Mouse (Mus musculus): ENCODE data around the gene Sord. TPM values are rescaled to one million over a fixed set of nuclear protein-coding genes. Genes with fewer than 3 reads are reported as not detected.

The Sord gene
- polyA plus RNA-seq, 1 experiment from 2014 or later, result 27.1 TPM

GRCm38 (mm10) chr2:122233341-122233740 is 1.2 kb upstream of the Sord start:
- H3K27me3 ChIP-seq (replicated peaks; ENCODE audit: control insufficient read depth, insufficient read depth, low read length), result no peaks in the 10 kb centered on the region
- H3K4me2 ChIP-seq (ENCODE audit: low read depth, low read length), result peak overlapping the region; percentile 90
- H3K9me3 ChIP-seq (ENCODE audit: control insufficient read depth, low read length), result no peaks in the 10 kb centered on the region
- no peak overlapping the region for H3K9ac ChIP-seq (ENCODE audit: low read depth, low read length)
- ATAC-seq (ENCODE audit: low read depth) (no peak), DNase-seq (ENCODE audit: low spot score) (no peak)
- H3K4me1 ChIP-seq (ENCODE audit: control insufficient read depth, insufficient read depth, low read length), result peaks cover 7% of the 10 kb centered on the region
- no peaks in the 10 kb centered on the region for H3K36me3 ChIP-seq (ENCODE audit: control insufficient read depth, insufficient read depth, low read length)
- WGBS, result 53% methylated on average over 5 of the region's 5 CpGs
- no peak overlapping the region for H3K4me3 ChIP-seq (ENCODE audit: low read depth, low read length)
- no peak overlapping the region for H3K27ac ChIP-seq (replicated peaks; ENCODE audit: low read depth, low read length)

GRCm38 (mm10) chr2:122233759-122234557 is 591 bp upstream of the Sord start:
- peak overlapping the region; percentile 90 for H3K4me2 ChIP-seq (ENCODE audit: low read depth, low read length)
- WGBS, result 6% methylated on average over 26 of the region's 26 CpGs
- no peaks in the 10 kb centered on the region for H3K36me3 ChIP-seq (ENCODE audit: control insufficient read depth, insufficient read depth, low read length)
- DNase-seq (ENCODE audit: low spot score) (peak; percentile 88), ATAC-seq (ENCODE audit: low read depth) (peak; percentile 34)
- no peaks in the 10 kb centered on the region for H3K27me3 ChIP-seq (replicated peaks; ENCODE audit: control insufficient read depth, insufficient read depth, low read length)
- H3K9ac ChIP-seq (ENCODE audit: low read depth, low read length), result peak overlapping the region; percentile 64
- peaks cover 7% of the 10 kb centered on the region for H3K4me1 ChIP-seq (ENCODE audit: control insufficient read depth, insufficient read depth, low read length)
- H3K4me3 ChIP-seq (ENCODE audit: low read depth, low read length), result peak overlapping the region; percentile 61
- H3K27ac ChIP-seq (replicated peaks; ENCODE audit: low read depth, low read length), result peak overlapping the region; percentile 23
- no peaks in the 10 kb centered on the region for H3K9me3 ChIP-seq (ENCODE audit: control insufficient read depth, low read length)

- Histone ChIP-seq H3K4me1 (ENCODE audit: control insufficient read depth, insufficient read depth, low read length) (peaks cover 7% of the 10 kb centered on the region), H3K4me3 (ENCODE audit: low read depth, low read length) (peak overlapping the region; percentile 61), H3K4me2 (ENCODE audit: low read depth, low read length) (peak overlapping the region; percentile 90), H3K27ac (replicated peaks; ENCODE audit: low read depth, low read length) (no peak overlapping the region), H3K9me3 (ENCODE audit: control insufficient read depth, low read length) (no peaks in the 10 kb centered on the region), H3K27me3 (replicated peaks; ENCODE audit: control insufficient read depth, insufficient read depth, low read length) (no peaks in the 10 kb centered on the region), H3K36me3 (ENCODE audit: control insufficient read depth, insufficient read depth, low read length) (no peaks in the 10 kb centered on the region), H3K9ac (ENCODE audit: low read depth, low read length) (no peak overlapping the region; the same call in 1 of the 2 replicates)
- 79% methylated on average over 2 of the region's 2 CpGs for WGBS
- no peak for DNase-seq (ENCODE audit: low spot score)
- ATAC-seq (ENCODE audit: low read depth), result no peak
Observed at GRCm38 (mm10) chr2:122235425-122235824, 876 bp downstream of the Sord start.

GRCm38 (mm10) chr2:122236321-122236720 is 1.8 kb downstream of the Sord start:
- Histone ChIP-seq H3K36me3 (ENCODE audit: control insufficient read depth, insufficient read depth, low read length) (no peaks in the 10 kb centered on the region), H3K27ac (replicated peaks; ENCODE audit: low read depth, low read length) (no peak overlapping the region), H3K4me2 (ENCODE audit: low read depth, low read length) (no peak overlapping the region), H3K4me1 (ENCODE audit: control insufficient read depth, insufficient read depth, low read length) (peaks cover 7% of the 10 kb centered on the region), H3K27me3 (replicated peaks; ENCODE audit: control insufficient read depth, insufficient read depth, low read length) (no peaks in the 10 kb centered on the region), H3K4me3 (ENCODE audit: low read depth, low read length) (no peak overlapping the region), H3K9me3 (ENCODE audit: control insufficient read depth, low read length) (no peaks in the 10 kb centered on the region), H3K9ac (ENCODE audit: low read depth, low read length) (no peak overlapping the region)
- DNase-seq (ENCODE audit: low spot score) (peak; percentile 22), ATAC-seq (ENCODE audit: low read depth) (no peak)

GRCm38 (mm10) chr2:122237891-122238470 is 3.4 kb downstream of the Sord start:
- no peaks in the 10 kb centered on the region for H3K9me3 ChIP-seq (ENCODE audit: control insufficient read depth, low read length)
- no peak overlapping the region for H3K9ac ChIP-seq (ENCODE audit: low read depth, low read length)
- WGBS, result 91% methylated on average over 2 of the region's 2 CpGs
- ATAC-seq (ENCODE audit: low read depth) (no peak), DNase-seq (ENCODE audit: low spot score) (no peak)
- H3K4me3 ChIP-seq (ENCODE audit: low read depth, low read length), result no peak overlapping the region
- H3K4me1 ChIP-seq (ENCODE audit: control insufficient read depth, insufficient read depth, low read length), result peaks cover 7% of the 10 kb centered on the region
- H3K27ac ChIP-seq (replicated peaks; ENCODE audit: low read depth, low read length), result no peak overlapping the region
- H3K27me3 ChIP-seq (replicated peaks; ENCODE audit: control insufficient read depth, insufficient read depth, low read length), result no peaks in the 10 kb centered on the region
- H3K36me3 ChIP-seq (ENCODE audit: control insufficient read depth, insufficient read depth, low read length), result no peaks in the 10 kb centered on the region
- no peak overlapping the region for H3K4me2 ChIP-seq (ENCODE audit: low read depth, low read length)

- no peaks in the 10 kb centered on the region for H3K36me3 ChIP-seq (ENCODE audit: control insufficient read depth, insufficient read depth, low read length)
- H3K27me3 ChIP-seq (replicated peaks; ENCODE audit: control insufficient read depth, insufficient read depth, low read length), result no peaks in the 10 kb centered on the region
- no peak overlapping the region for H3K4me2 ChIP-seq (ENCODE audit: low read depth, low read length)
- ATAC-seq (ENCODE audit: low read depth) (no peak), DNase-seq (ENCODE audit: low spot score) (no peak)
- H3K9ac ChIP-seq (ENCODE audit: low read depth, low read length), result no peak overlapping the region
- no peak overlapping the region for H3K27ac ChIP-seq (replicated peaks; ENCODE audit: low read depth, low read length)
- no peak overlapping the region for H3K4me3 ChIP-seq (ENCODE audit: low read depth, low read length)
- H3K4me1 ChIP-seq (ENCODE audit: control insufficient read depth, insufficient read depth, low read length), result no peaks in the 10 kb centered on the region
- H3K9me3 ChIP-seq (ENCODE audit: control insufficient read depth, low read length), result no peaks in the 10 kb centered on the region
Observed at GRCm38 (mm10) chr2:122240735-122241134, 6.2 kb downstream of the Sord start.

GRCm38 (mm10) chr2:122241226-122241625 is 6.7 kb downstream of the Sord start:
- H3K4me1 ChIP-seq (ENCODE audit: control insufficient read depth, insufficient read depth, low read length), result no peaks in the 10 kb centered on the region
- no peaks in the 10 kb centered on the region for H3K27me3 ChIP-seq (replicated peaks; ENCODE audit: control insufficient read depth, insufficient read depth, low read length)
- no peaks in the 10 kb centered on the region for H3K36me3 ChIP-seq (ENCODE audit: control insufficient read depth, insufficient read depth, low read length)
- DNase-seq (ENCODE audit: low spot score), result no peak
- no peak overlapping the region for H3K4me3 ChIP-seq (ENCODE audit: low read depth, low read length)
- ATAC-seq (ENCODE audit: low read depth), result no peak
- no peak overlapping the region for H3K4me2 ChIP-seq (ENCODE audit: low read depth, low read length)
- H3K27ac ChIP-seq (replicated peaks; ENCODE audit: low read depth, low read length), result no peak overlapping the region
- no peaks in the 10 kb centered on the region for H3K9me3 ChIP-seq (ENCODE audit: control insufficient read depth, low read length)
- H3K9ac ChIP-seq (ENCODE audit: low read depth, low read length), result no peak overlapping the region
- 87% methylated on average over 4 of the region's 4 CpGs for WGBS

- ATAC-seq (ENCODE audit: low read depth), result no peak
- Histone ChIP-seq H3K4me2 (ENCODE audit: low read depth, low read length) (no peak overlapping the region), H3K27me3 (replicated peaks; ENCODE audit: control insufficient read depth, insufficient read depth, low read length) (no peaks in the 10 kb centered on the region), H3K9ac (ENCODE audit: low read depth, low read length) (no peak overlapping the region), H3K36me3 (ENCODE audit: control insufficient read depth, insufficient read depth, low read length) (no peaks in the 10 kb centered on the region), H3K4me1 (ENCODE audit: control insufficient read depth, insufficient read depth, low read length) (no peaks in the 10 kb centered on the region), H3K9me3 (ENCODE audit: control insufficient read depth, low read length) (no peaks in the 10 kb centered on the region), H3K27ac (replicated peaks; ENCODE audit: low read depth, low read length) (no peak overlapping the region), H3K4me3 (ENCODE audit: low read depth, low read length) (no peak overlapping the region)
- 58% methylated on average over 6 of the region's 6 CpGs for WGBS
- DNase-seq (ENCODE audit: low spot score), result no peak
Observed at GRCm38 (mm10) chr2:122241935-122242334, 7.4 kb downstream of the Sord start.

GRCm38 (mm10) chr2:122243671-122244131 is 9.2 kb downstream of the Sord start:
- ATAC-seq (ENCODE audit: low read depth) (peak; percentile 71), DNase-seq (ENCODE audit: low spot score) (peak; percentile 77)
- Histone ChIP-seq H3K4me3 (ENCODE audit: low read depth, low read length) (no peak overlapping the region), H3K36me3 (ENCODE audit: control insufficient read depth, insufficient read depth, low read length) (no peaks in the 10 kb centered on the region), H3K4me1 (ENCODE audit: control insufficient read depth, insufficient read depth, low read length) (no peaks in the 10 kb centered on the region), H3K27ac (replicated peaks; ENCODE audit: low read depth, low read length) (no peak overlapping the region), H3K27me3 (replicated peaks; ENCODE audit: control insufficient read depth, insufficient read depth, low read length) (no peaks in the 10 kb centered on the region), H3K4me2 (ENCODE audit: low read depth, low read length) (no peak overlapping the region), H3K9me3 (ENCODE audit: control insufficient read depth, low read length) (no peaks in the 10 kb centered on the region), H3K9ac (ENCODE audit: low read depth, low read length) (no peak overlapping the region)
- 6% methylated on average over 3 of the region's 3 CpGs for whole genome bisulfite sequencing

All from embryonic facial prominence, embryonic 14.5 days (tissue).